Mouse (Mus musculus): ENCODE results near the gene Nudt8.
"Not testable (repeated sequence)": the region's sequence is repeated elsewhere in the genome, so short reads cannot be mapped to it uniquely, and the experiment has no call there.

Nudt8 gene

GRCm38 (mm10) chr19:4013066-4013465 is 12.7 kb downstream of the Nudt8 start:
- DNase-seq (ENCODE audit: extremely low spot score, low spot score): no peak

GRCm38 (mm10) chr19:4014802-4015201 is 14.4 kb downstream of the Nudt8 start:
- DNase-seq (ENCODE audit: extremely low spot score, low spot score): no peak

GRCm38 (mm10) chr19:4015635-4016034 is 15.3 kb downstream of the Nudt8 start:
- no peak for DNase-seq (ENCODE audit: extremely low spot score, low spot score)

GRCm38 (mm10) chr19:4017921-4018587 is 17.7 kb downstream of the Nudt8 start:
- DNase-seq (ENCODE audit: extremely low spot score, low spot score): no peak

- DNase-seq (ENCODE audit: extremely low spot score, low spot score): peak; percentile 57
Observed at GRCm38 (mm10) chr19:4018743-4019583, 18.6 kb downstream of the Nudt8 start.

- DNase-seq (ENCODE audit: extremely low spot score, low spot score): no peak
Observed at GRCm38 (mm10) chr19:4023185-4023584, 22.8 kb downstream of the Nudt8 start.

- DNase-seq (ENCODE audit: extremely low spot score, low spot score): no peak
Observed at GRCm38 (mm10) chr19:4027576-4027975, 27.2 kb downstream of the Nudt8 start.

GRCm38 (mm10) chr19:4032668-4033067 is 32.3 kb downstream of the Nudt8 start:
- no peak for DNase-seq (ENCODE audit: extremely low spot score, low spot score)

- DNase-seq (ENCODE audit: extremely low spot score, low spot score): no peak
Observed at GRCm38 (mm10) chr19:4033298-4033697, 32.9 kb downstream of the Nudt8 start.

GRCm38 (mm10) chr19:4033742-4034141 is 33.4 kb downstream of the Nudt8 start:
- no peak for DNase-seq (ENCODE audit: extremely low spot score, low spot score)

- DNase-seq (ENCODE audit: extremely low spot score, low spot score): no peak
Observed at GRCm38 (mm10) chr19:4036327-4037045, 36.1 kb downstream of the Nudt8 start.

GRCm38 (mm10) chr19:4037154-4037787 is 36.9 kb downstream of the Nudt8 start:
- not testable (repeated sequence) for DNase-seq (ENCODE audit: extremely low spot score, low spot score)

- DNase-seq (ENCODE audit: extremely low spot score, low spot score): peak; percentile 84
Observed at GRCm38 (mm10) chr19:4037788-4038232, 37.4 kb downstream of the Nudt8 start, which contains the start of gene Gstp1. Gene Gstp1 (minus strand): TSS chr19:4037985.

GRCm38 (mm10) chr19:4040941-4041340 is 40.6 kb downstream of the Nudt8 start:
- not testable (repeated sequence) for DNase-seq (ENCODE audit: extremely low spot score, low spot score)

GRCm38 (mm10) chr19:4041500-4041899 is 41.1 kb downstream of the Nudt8 start:
- DNase-seq (ENCODE audit: extremely low spot score, low spot score): not testable (repeated sequence)

- no peak for DNase-seq (ENCODE audit: extremely low spot score, low spot score)
Observed at GRCm38 (mm10) chr19:4042124-4042523, 41.7 kb downstream of the Nudt8 start.

GRCm38 (mm10) chr19:4044109-4044508 is 43.7 kb downstream of the Nudt8 start:
- not testable (repeated sequence) for DNase-seq (ENCODE audit: extremely low spot score, low spot score)

- no peak for DNase-seq (ENCODE audit: extremely low spot score, low spot score)
Observed at GRCm38 (mm10) chr19:4045966-4046865, 45.8 kb downstream of the Nudt8 start, which contains the start of gene Gstp2. Gene Gstp2 (minus strand): TSS chr19:4046023.

GRCm38 (mm10) chr19:4046866-4047254 is 46.5 kb downstream of the Nudt8 start:
- no peak for DNase-seq (ENCODE audit: extremely low spot score, low spot score)

- peak; percentile 80 for DNase-seq (ENCODE audit: extremely low spot score, low spot score)
Observed at GRCm38 (mm10) chr19:4047859-4048258, 47.5 kb downstream of the Nudt8 start.

Data from neural tube, embryonic 10.5 days (tissue).